Mouse (Mus musculus) left cerebral cortex, adult 11 months (tissue): ENCODE measurements around the gene Gm648.
"Not testable (repeated sequence)": the region's sequence is repeated elsewhere in the genome, so short reads cannot be mapped to it uniquely, and the experiment has no call there.

Source experiments
- DNase-seq: peaks from one replicate; pipeline ENCODE4 v3.0.0; 2022; ENCODE audit warnings: low spot score

Gm648 gene

DNA sequence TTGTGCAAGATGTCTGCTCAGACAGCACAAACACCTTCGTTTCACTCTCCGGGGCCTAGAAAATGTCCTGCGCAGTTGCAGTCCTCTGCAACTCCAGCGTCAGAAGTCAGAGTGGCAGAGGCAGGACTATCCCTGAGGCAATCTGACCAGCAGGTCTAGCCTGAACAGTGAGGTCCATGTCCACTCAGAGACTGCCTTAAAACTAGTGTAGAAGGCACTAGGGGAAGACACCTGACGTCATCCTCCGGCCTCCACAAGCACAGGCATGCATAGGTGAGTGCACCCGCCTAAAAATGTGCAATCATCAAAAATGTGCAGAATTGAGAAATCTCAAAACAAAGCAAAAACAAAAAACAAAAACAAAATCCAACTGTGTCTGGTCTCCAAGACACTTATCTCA, at the start of gene Gm648:
Gene Gm648 (minus strand): TSS at position 101 of the 400 bp plus-strand sequence.
- no peak for DNase-seq

DNA sequence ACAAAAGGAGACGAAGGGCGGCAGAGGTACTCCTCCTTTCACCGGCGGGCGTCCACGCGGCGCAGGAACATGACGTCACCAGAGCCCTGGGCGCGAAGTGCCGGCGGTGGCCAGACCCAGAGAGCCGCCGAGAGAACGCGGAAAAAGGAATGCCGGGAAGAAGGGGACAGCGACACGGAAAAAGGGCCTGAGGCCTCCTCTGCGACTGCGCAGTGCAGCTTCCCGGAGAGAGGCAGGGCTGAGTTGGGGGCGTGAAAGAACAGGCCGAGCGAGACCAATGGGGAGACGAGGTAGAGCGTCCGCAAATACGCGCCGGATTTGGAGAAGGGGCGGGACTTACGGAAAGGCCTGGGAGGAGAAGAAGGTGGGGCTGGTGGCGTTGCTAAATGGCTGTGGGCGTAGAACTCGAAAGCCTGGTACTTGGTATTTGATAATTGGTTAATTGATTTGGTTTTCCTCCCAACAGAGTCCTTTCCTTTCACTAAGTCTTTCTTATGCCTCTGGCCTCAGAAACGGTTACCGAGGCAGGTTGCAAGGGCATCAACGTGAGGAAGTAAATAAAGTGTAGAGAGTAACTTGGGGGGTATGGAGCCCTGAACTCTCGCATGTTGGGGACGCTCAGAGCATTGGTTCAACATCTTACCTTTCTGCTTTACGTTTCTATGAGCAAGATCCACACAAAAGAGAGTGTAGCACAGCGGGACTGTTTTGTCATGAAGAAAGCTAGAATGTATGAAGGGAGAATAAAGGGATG, 48.7 kb upstream of the Gm648 start, which contains the start of gene Mmgt1:
Gene Mmgt1 (minus strand): TSS at position 183 of the 754 bp plus-strand sequence.
- DNase-seq, result peak; percentile 84

- no peak for DNase-seq
Observed at GRCm38 (mm10) chrX:56597219-56597886, 47.9 kb upstream of the Gm648 start.

GRCm38 (mm10) chrX:56578200-56578599, 28.8 kb upstream of the Gm648 start:
- no peak for DNase-seq

GRCm38 (mm10) chrX:56572465-56572864, 23.1 kb upstream of the Gm648 start:
- no peak for DNase-seq

DNA sequence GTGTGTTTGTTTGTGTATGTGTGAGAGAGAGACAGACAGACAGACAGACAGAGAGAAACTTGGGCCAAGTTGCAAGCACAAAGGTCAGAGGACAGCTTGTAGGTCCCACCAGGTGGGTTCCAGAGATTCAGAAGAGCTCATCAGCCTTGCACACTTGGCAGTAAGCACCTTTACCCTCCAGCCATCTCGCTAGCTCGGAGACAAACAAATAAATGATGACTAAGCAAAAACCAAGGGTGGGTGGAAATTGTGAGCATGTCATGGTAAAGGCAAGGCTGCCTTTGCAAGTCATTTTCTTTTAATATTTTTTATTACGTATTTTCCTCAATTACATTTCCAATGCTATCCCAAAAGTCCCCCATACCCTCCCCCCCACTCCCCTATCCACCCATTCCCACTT, 4.2 kb upstream of the Gm648 start:
- DNase-seq, result no peak

GRCm38 (mm10) chrX:56537162-56537561, 12.2 kb downstream of the Gm648 start:
- no peak for DNase-seq

- DNase-seq, result peak; percentile 22
Observed at GRCm38 (mm10) chrX:56531266-56531665, 18.1 kb downstream of the Gm648 start.

DNA sequence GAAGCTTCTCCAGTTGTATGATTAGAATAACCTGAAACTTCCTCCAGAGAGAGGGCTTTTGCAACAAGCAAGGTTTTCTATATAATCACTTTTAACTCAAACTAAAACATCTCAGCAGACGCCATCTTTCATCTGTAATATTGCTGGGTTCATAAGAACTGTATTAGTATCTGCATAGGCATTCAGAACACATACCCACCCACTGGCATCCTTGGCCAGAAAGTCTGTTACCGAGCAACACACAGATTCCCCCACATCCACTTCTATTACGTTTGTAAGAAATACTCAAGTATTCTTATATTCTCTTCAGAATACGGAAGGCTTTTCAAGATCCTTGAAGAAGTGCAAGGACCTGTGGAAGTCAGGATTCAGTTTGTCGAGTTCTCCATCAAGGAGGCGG, 25.0 kb downstream of the Gm648 start, which contains the start of gene Gm10477:
Gene Gm10477 (plus strand): TSS at position 301 of the 400 bp plus-strand sequence.
- not testable (repeated sequence) for DNase-seq

DNA sequence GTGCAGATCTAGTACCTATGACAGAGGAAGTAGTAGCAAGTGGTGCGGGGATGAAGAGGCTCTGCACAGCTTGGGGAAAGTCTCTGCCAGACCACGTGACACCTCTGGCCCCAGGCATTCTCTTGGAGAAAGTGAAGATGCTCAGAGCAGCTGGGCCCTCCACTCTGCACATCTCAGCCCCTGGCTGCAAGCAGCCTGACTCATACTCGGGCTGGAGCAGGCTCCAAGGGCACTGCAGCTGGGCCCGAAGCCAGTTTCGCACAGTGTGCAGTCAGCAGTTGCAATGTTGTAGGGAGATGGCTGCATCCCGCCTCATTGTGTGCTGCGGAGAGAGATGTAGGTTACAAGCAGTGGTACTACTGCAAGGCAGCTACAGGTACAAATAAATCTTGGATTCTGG, 52.2 kb downstream of the Gm648 start:
- no peak for DNase-seq
